Mouse (Mus musculus): ENCODE results near the gene Col7a1.
A peak's percentile ranks its signal among the peaks of the same experiment; 100 is the strongest.

Gene Col7a1

DNA sequence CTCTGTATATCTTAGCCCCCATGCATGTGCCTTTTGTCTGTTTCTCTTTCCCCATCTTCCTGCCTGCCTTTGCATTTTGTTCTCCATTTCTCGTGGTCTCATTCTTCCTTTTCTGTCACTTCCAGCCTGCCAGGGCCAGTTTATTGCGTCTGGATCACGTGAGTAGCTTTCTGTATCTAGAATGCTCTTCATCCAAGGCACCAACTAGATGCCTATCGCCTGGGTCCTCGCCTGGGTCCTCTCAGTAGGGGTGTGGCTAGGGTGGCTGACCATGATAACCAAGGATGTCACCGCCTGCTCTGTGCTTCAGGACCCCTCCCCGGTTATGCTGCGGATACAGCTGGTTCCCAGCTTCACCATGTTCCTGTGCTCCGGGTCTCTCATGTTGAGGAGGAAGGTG is 29.8 kb downstream of the Col7a1 start:
- DNase-seq (ENCODE audit: low read depth, low spot score), result no peak

DNA sequence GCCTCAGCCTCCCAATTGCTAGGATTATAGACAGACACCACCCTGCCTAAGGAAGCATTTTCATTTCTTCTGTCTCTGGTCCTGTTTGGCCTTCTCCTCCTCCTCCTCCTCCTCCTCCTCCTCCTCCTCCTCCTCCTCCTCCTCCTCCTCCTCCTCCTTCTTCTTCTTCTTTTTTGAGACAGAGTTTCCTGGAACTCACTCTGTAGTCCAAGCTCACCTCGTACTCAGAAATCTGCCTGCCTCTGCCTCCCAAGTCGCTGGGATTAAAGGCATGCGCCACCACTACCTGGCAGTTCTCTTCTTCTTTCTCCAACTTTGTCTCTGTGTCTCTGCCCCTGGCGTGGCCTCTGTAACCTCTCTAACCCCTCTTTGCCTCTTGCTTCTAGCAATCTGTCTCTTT is 32.3 kb downstream of the Col7a1 start, which contains the start of gene Ucn2:
Gene Ucn2 (plus strand): TSS at position 301 of the 400 bp plus-strand sequence.
- DNase-seq (ENCODE audit: low read depth, low spot score), result no peak

DNA sequence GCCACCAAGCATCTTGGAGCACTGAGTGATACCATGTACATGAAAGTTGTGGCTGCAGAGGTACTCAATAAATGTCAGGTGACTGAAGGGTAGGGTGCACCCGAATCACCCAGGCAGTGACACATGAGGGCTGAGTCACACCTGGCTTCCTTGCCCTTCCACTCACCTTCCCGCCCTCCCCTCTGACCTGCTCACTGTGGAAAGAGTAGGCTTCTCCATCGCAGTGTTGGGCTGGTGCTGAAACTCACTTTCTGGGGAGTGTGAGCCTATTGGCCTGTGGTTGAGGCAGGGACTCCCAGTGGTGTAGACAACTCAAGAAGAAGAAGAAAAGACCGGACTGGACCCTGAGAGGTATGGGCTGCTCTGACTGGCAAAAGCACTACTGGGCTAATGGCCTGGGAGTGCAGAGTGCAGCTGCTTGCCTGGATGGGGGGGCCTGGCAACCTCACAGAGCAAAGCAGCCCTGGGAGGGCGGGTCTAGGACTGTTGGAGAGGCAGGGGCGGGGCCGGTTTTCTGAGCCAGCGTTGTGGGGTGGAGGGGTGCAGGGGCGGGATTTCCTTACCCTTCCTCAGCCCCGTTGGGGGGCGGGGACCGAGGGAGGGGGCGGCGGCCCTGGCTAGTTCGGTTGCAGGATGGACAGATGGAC is 34.4 kb downstream of the Col7a1 start:
- no peak for DNase-seq (ENCODE audit: low read depth, low spot score)

DNA sequence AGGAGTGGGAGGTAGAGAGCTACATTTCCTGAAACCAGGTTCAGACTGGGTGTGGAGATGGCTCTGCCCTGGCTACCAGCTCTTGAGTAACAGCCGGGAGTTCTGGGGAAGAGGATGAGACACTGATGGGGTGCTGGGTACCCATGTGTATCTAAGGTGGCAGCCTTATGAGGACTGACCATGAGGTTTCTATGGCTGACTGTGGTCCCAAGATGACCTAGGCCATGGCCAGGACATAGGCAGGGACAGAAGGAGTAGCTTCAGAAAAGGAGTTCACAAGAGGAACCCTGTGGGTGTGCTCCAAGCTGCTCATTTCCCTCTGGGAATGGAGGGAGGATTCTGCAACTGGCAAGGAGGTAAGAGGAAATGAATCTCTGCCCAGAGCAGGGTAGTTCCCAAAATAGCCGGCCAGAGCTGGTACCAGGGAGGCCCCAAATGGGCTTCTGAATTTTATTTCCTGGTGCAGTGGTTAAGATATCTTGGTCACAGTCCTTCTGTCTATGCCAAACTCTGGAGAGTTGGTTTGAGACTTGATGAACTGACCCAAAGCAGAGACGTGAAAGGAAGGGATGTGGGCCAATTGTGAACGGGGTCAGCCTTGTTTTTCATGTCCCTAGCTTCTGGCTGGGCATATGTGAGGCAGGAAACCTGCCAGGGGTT is 36.5 kb downstream of the Col7a1 start:
- DNase-seq (ENCODE audit: low read depth, low spot score), result no peak

DNA sequence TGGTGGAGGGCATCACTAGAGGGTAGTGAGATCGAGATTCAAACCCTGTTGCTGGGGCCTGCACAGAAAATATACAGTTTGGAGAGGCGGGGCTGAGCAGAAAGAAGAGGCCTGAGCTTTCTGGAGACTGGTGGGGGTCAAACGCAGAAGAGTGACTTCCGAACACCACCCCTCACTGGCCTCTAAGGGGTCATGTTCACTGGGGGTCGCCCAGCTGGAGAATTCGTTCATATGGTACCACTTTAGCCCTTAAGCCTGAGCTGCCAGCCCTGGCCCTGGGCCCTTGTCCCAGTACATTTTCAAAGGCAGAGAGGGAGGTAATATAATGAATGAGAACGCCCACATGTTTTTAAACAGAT is 37.1 kb downstream of the Col7a1 start:
- no peak for DNase-seq (ENCODE audit: low read depth, low spot score)

DNA sequence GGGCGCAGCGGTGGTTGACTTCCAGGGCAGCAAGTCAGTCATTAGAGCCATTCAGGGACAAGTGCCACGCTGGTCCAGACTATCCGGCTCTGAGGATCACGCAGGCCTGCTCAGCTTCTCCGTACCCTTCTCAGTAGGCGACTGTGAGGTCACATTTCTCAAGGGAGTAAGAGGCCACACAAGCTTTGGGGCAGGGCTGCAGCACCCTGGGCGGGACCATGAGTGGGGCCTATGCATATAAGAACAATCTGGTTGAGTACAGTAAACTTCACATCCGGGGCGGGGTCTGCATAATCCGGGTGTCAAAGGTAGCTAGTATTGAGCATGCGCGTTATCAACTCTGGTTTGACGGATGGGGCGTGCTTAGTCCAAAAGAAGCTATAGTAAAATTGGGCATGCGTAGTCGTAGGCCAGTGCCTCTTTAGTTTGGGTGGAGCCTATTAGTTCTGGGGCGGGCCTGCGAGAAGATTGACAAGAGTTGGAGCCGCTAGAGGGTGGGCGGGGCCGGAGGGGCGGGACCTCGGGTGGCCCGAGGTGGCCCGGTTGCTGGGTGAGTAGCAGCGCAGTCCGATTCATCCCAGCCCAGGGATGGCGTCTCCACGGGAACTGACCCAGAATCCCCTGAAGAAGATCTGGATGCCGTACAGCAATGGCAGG is 38.2 kb downstream of the Col7a1 start, which contains the start of gene Pfkfb4:
Gene Pfkfb4 (plus strand): TSS at position 351 of the 657 bp plus-strand sequence.
- DNase-seq (ENCODE audit: low read depth, low spot score), result peak; percentile 99

DNA sequence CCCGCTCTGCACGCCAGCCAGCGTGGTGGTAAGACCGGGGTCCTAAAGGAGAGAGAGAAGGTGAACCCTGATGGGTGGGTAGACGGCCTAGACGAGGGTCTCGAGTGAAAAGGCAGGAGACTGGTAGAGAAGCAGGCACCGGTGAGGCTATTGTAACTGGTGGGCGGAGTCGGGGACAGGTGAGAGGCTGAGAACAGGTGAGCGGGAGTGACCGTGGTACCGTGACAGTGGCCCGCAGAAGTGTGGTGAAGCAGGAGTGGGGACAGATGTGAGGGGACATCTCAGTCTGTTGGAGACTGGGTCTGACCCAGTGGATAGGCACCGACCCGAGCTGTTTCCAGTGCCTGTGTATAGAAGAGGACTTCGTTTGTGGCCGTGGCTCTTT is 38.7 kb downstream of the Col7a1 start:
- DNase-seq (ENCODE audit: low read depth, low spot score), result no peak

DNA sequence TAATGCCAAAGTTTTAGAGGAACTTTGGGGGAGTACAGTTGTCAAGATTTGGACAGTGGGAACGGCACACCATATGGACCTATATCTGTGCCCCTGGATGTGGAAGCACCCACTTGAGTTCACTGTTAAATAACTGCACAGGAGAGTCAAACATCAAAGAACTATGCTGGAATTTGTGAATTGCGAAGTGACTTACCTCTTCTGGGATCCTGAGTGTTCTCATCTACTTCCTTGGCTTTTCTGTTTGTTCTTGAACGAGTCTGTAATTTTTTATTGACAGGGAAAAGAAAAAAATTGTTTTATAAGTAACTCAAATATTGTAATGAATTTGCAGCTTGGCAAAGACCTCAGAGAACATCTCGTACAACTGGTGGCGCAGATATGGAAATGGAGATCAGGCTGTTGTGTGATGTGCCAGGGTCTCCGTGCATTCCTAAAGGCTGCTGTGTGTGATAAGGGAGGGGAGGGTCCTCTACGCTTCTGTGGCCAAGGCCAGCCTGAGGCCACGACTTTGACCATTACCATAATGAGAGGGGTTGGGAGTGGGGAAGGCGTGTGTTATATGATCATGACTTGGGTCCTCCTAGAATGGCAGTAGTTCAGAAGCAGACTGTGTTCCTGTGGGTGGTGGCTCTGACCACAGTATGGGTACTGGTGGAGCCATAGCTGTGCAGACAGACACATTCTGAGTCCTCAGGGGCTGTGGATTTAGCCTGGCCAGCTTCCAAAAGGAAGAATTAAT is 39.4 kb downstream of the Col7a1 start:
- DNase-seq (ENCODE audit: low read depth, low spot score), result no peak

DNA sequence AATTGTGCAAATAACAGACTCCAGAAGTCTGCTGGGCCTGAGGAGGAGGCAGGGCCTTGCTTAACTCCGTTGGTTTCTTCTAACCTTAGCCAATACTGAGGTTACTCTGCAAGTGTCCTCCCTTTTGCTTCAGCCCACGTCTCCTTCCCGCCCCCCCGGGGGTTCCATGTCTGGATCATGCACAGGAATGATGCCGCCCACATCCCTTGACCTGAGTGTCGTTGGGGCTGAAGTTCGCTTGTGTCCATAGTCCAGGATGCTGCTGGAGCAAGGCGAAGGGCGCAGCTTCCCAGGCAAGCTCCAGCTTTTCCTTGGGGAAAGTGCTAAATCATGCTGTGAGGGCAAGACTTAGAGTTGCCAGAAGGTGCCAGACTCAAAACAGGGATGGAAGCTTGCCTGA is 43.0 kb downstream of the Col7a1 start:
- no peak for DNase-seq (ENCODE audit: low read depth, low spot score)

DNA sequence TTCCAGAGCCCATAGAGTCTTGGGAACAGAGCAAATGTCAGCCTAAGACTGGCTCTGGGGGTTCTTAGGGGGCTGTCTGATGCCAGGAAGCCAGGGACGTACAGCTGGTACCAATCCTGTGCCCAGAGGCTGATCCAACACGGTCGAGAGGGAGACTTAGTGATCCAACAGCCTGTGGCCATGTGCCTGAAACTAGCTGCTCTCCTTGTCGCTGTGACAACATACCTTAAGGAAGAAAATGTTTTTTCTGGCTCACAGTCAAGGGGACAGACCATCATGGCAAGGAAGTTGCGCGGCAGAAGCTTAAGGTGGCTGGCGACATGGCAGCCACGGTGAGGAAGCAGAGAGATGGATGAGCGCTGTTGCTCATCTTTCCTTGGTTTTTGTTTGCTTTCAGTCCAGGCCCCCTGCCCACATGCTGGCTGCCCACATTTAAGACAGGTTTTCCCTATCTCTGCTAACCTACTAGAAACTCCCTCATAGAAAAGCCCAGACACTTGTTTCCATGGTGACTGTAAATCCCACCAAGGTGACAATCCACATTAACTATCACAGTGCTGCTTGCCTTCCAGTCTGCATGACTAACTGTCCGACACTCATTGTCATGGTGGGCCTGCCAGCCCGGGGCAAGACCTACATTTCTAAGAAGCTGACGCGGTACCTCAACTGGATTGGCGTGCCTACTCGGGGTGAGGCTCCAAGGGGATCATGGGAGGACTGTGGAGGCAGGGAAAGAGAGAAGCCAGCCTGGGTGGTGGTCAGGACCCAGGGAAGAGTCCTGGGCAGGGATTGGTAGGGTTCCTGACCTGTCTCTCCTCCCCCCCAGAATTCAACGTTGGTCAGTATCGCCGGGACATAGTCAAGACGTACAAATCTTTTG is 45.1 kb downstream of the Col7a1 start:
- DNase-seq (ENCODE audit: low read depth, low spot score), result no peak

DNA sequence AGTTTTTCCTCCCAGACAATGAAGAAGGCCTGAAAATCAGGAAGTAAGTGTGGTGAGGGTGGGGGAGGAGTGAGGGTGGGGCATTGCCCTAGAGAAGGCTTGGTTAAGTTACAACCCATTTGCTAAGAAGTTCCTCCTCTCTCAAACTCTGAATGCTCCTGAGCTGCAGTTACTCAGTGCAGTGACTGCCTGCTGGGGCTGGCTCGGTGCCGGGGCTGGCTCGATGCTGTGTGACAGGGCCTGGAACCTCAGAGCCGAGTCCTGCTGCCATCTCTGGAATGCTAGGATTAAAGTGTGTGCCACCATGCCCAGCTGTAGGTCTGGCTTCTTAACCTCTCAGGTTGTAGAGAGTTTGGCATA is 45.8 kb downstream of the Col7a1 start:
- no peak for DNase-seq (ENCODE audit: low read depth, low spot score)

DNA sequence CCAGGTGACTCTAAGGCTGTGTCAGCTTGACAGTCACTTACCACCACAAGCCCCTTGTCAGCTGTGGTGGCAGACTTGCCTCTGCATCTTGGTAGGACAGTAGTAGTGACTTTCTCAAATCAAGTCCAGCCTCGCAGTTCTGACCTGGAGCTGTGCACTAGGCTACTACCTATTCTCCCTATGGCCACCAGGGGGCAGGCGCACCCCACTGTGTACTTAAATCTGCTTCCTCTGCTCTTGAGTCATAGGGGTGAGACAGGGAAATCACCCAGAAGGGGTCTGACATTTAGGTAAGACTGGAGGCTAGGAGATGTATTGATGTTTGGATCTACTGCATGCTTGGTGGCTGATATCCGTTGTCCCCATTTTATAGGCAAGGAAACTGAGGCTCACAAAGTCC is 47.3 kb downstream of the Col7a1 start:
- DNase-seq (ENCODE audit: low read depth, low spot score), result peak; percentile 78

DNA sequence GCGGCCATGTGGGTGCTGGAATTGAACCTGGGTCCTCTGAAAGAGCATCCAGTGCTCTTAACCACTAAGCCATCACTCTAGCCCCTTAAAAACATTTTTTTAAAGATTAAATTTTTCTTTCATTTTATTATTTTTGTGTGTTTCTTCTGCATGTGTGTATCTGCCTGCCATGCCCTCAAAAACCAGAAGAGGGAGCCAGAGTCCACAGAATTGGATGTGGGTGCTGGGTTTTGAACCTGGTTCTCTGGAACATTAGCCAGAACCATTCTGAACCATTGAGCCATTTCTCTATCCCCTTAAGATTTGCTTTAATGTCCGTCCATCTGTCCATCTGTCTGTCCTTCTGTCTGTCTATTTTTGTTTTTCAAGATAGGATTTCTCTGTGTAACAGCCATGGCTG is 49.8 kb downstream of the Col7a1 start:
- peak; percentile 61 for DNase-seq (ENCODE audit: low read depth, low spot score)

DNA sequence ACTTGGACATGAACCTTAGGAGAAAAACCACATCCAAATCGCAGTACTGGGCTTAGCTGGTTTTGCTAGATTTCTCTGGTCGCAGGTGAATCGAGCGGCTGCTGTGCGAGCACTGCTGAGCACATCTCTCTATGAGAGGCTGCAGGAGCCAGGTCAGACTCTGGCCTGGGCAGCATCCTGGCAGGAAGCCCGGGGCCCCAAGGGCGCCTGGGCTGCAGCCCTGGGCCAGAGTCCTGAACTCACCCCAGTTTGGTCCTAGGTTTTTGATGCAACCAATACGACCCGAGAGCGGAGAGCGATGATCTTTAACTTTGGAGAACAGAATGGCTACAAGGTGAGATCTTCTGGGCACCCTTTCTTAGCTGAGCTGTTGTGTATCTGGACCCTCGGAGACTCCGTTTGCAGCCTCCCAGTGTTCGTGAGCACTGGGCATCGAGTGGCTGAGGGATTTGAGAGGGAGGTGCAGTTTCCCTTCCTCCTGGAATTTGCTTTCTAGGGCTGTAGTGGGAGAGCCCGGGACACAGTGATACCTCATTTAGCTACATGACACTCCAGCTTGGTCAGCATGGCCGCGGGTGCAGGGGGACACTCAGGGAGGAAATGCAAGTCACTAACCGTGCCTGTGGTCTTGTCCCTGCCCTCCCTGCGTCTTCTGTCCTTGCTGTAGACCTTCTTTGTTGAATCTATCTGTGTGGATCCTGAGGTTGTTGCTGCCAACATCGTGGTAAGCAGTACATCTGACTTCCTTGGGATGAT is 53.8 kb downstream of the Col7a1 start:
- DNase-seq (ENCODE audit: low read depth, low spot score), result no peak

DNA sequence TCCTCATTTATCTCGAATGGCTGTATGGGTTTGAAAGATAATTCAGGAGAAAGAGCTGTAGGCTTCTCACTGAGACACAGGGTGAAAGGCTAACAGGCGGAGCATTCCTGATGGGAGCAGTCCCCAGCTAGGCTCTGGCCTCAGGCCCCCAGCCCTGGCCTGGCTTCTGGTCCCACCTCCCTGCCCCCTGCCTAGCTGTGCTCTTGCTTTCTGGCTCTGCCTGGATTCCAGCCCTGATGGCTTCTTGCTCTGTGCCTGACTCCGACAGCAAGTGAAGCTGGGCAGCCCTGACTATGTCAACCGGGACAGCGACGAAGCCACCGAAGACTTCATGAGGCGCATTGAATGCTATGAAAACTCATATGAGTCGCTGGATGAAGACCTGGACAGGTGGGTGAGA is 54.7 kb downstream of the Col7a1 start:
- DNase-seq (ENCODE audit: low read depth, low spot score), result no peak

DNA sequence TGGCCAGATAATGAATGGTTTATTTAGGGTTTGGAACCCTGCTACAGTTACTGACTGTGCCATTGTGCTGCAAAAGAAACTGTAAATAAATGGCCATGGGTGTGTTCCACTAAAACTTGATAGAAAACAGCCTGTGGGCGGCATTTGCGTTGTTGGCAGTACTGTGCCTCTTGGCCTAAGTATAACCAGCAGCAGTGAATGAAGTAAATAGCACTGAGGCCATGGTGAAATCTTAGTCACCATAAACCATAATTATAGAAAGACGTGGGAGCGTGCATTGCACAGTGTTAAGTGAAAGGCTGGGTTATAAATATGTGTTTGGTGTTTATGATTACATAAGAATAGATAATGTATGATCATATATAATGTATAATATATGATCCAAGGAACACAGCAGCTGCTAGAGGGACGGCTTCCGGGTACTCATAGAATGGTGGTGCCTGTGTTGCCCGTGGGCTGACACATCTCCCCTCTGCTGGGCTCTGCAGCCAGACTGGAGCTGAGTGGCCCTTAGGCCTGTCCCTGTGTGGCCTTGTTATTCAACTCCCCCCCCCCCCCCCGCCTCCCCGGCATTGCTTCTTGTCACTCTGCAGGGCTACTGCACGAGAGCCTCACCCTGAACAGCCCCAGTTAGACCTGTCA is 55.7 kb downstream of the Col7a1 start:
- DNase-seq (ENCODE audit: low read depth, low spot score), result no peak

DNA sequence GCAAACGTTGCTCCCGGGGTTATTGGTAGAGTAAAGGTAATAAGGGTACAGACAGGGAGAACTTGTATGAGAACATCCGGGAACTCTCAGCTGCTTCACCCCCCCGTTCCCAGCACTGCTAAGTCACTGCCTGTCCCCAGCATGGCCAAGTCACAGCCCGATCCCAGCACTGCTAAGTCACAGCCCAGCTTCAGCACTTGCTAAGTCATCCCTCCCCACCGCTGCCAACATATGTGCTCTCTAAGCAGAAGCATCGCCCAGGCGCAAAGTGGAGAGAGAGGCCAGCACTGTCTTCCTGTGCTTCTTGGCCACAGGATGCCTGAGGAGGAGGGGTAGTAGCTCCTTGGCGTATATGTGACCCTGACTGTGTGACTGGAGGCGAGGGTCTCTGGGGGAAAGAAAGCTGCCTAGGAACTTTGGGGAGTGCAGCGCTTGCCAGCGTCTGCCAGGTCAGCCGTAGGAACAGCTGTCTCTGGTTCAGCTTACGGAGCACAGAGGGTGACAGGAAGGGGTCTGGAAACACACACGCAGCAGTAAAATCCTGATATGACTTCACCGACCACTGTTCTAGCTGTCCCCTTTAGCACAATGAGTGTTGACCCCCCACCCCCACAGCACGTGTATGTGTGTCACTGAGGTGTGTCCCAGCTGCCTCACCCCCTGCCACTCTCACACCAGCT is 56.4 kb downstream of the Col7a1 start:
- DNase-seq (ENCODE audit: low read depth, low spot score), result no peak

DNA sequence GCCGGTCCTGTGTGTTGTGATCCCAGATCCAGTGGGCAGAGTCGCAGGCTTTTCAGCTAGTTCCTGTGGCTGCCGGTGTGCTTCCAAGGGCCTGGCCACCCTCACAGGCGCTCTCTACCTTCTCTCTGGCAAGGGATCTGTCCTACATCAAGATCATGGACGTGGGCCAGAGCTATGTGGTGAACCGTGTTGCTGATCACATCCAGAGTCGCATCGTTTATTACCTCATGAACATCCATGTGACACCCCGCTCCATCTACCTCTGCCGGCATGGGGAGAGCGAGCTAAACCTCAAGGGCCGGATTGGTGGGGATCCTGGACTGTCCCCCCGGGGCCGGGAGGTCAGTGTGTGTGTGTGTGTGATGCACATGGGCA is 56.9 kb downstream of the Col7a1 start:
- no peak for DNase-seq (ENCODE audit: low read depth, low spot score)

DNA sequence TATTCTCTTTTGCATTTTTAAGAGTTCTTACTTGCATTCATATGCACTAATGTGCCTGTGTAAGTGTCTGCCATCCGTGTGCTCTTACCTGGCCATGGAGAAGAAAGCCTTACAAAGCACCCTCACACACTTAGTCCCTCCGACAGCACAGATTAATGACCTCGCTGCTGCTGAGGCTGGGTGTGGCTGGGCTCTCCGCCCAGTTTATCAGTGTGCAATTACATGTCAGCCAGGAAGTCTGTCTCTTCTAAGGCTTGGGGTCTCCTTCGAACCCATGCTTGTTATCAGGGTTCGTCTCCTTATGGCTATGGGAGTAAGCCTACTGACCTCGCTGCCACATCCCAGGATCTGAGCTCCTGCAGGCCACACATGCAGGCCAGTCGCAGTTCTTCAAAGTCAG is 62.0 kb downstream of the Col7a1 start:
- DNase-seq (ENCODE audit: low read depth, low spot score), result no peak
